In genomic region chr2:168871767-168872511, GRCm38 (mm10) we compare ENCODE assay signal across 9 mouse cellular contexts.
A peak's percentile ranks its signal among the peaks of the same experiment; 100 is the strongest.
DNase-seq lines count a peak whose midpoint lies in the region; ATAC-seq and TF ChIP-seq lines count a peak whose summit lies in the region.
"Had no signal": no experiment of that assay in that cellular context is flagged by ENCODE, and none has a peak within 500 bp of the region (broad histone marks: within the 10 kb centered on the region; RNA-seq: fewer than 3 reads in every experiment).

No protein-coding gene starts in this region.

- H3K27ac ChIP-seq in heart, embryonic 12.5 days (ENCODE audit: poor library complexity, severe bottlenecking) = no peak overlapping the region
- peak overlapping the region; percentile 83 for H3K27ac ChIP-seq in embryonic facial prominence, embryonic 10.5 days (replicated peaks)
- H3K27ac ChIP-seq in intestine, embryonic 14.5 days (ENCODE audit: low read depth) = peak overlapping the region; percentile 44; the same call in 1 of the 2 replicates
- H3K27ac ChIP-seq in midbrain, postnatal 0 days (ENCODE audit: low read depth, low read length) = no peak overlapping the region

- peak overlapping the region; percentile 27 for H3K4me2 ChIP-seq in heart, embryonic 12.5 days
- peak overlapping the region; percentile 36 for H3K4me2 ChIP-seq in intestine, embryonic 14.5 days (ENCODE audit: low read length)
- H3K4me2 ChIP-seq in midbrain, postnatal 0 days (ENCODE audit: low read depth, low read length, poor library complexity, severe bottlenecking) = peak overlapping the region; percentile 44

- no peaks in the 10 kb centered on the region for H3K36me3 ChIP-seq in heart, embryonic 12.5 days
- no peaks in the 10 kb centered on the region for H3K36me3 ChIP-seq in embryonic facial prominence, embryonic 10.5 days (replicated peaks)
- no peaks in the 10 kb centered on the region for H3K36me3 ChIP-seq in intestine, embryonic 14.5 days (ENCODE audit: control insufficient read depth, insufficient read depth, low read length)
- no peaks in the 10 kb centered on the region for H3K36me3 ChIP-seq in midbrain, postnatal 0 days (ENCODE audit: insufficient read depth, low read length)

- no peak overlapping the region for H3K9ac ChIP-seq in heart, embryonic 12.5 days
- H3K9ac ChIP-seq in intestine, embryonic 14.5 days (ENCODE audit: low read length) = no peak overlapping the region
- H3K9ac ChIP-seq in midbrain, postnatal 0 days (replicated peaks; ENCODE audit: low read length, poor library complexity, severe bottlenecking) = no peak overlapping the region

- WGBS in heart, embryonic 12.5 days = 57% methylated on average over 22 of the region's 22 CpGs
- WGBS in embryonic facial prominence, embryonic 10.5 days = 11% methylated on average over 22 of the region's 22 CpGs
- WGBS in intestine, embryonic 14.5 days = 21% methylated on average over 22 of the region's 22 CpGs
- WGBS in midbrain, postnatal 0 days = 25% methylated on average over 22 of the region's 22 CpGs

- no peaks in the 10 kb centered on the region for H3K4me1 ChIP-seq in heart, embryonic 12.5 days (replicated peaks)
- H3K4me1 ChIP-seq in embryonic facial prominence, embryonic 10.5 days = peaks cover 46% of the 10 kb centered on the region
- peaks cover 21% of the 10 kb centered on the region for H3K4me1 ChIP-seq in intestine, embryonic 14.5 days (replicated peaks; ENCODE audit: control insufficient read depth, insufficient read depth, low read length)
- no peaks in the 10 kb centered on the region for H3K4me1 ChIP-seq in midbrain, postnatal 0 days (ENCODE audit: insufficient read depth, low read length)

- no peak overlapping the region for H3K4me3 ChIP-seq in heart, embryonic 12.5 days
- peak overlapping the region; percentile 45 for H3K4me3 ChIP-seq in embryonic facial prominence, embryonic 10.5 days
- no peak overlapping the region for H3K4me3 ChIP-seq in intestine, embryonic 14.5 days (ENCODE audit: low read depth, low read length)
- H3K4me3 ChIP-seq in midbrain, postnatal 0 days (ENCODE audit: low read depth, low read length) = no peak overlapping the region

- H3K27me3 ChIP-seq in heart, embryonic 12.5 days (replicated peaks) = no peaks in the 10 kb centered on the region
- no peaks in the 10 kb centered on the region for H3K27me3 ChIP-seq in embryonic facial prominence, embryonic 10.5 days (replicated peaks; ENCODE audit: low read depth, poor library complexity, severe bottlenecking)
- no peaks in the 10 kb centered on the region for H3K27me3 ChIP-seq in intestine, embryonic 14.5 days (replicated peaks; ENCODE audit: control insufficient read depth, insufficient read depth, low read length)
- H3K27me3 ChIP-seq in midbrain, postnatal 0 days (ENCODE audit: insufficient read depth, low read length) = no peaks in the 10 kb centered on the region

- no peak for DNase-seq in heart, adult 18-20 months
- DNase-seq in embryonic facial prominence, embryonic 10.5 days (ENCODE audit: low spot score) = peak; percentile 78
- DNase-seq in intestine, embryonic 14.5 days (ENCODE audit: low spot score) = peak; percentile 63
- no peak for DNase-seq in midbrain, postnatal 0 days (ENCODE audit: low spot score)
- no peak for DNase-seq in urinary bladder, adult 2 months (ENCODE audit: low spot score)
- no peak for DNase-seq in gastrocnemius, postnatal 10 days
- DNase-seq: adrenal gland, postnatal 25 days had no signal

- H3K9me3 ChIP-seq in heart, embryonic 12.5 days (replicated peaks) = no peaks in the 10 kb centered on the region
- no peaks in the 10 kb centered on the region for H3K9me3 ChIP-seq in embryonic facial prominence, embryonic 10.5 days
- H3K9me3 ChIP-seq in intestine, embryonic 14.5 days (ENCODE audit: control insufficient read depth, low read length) = no peaks in the 10 kb centered on the region
- no peaks in the 10 kb centered on the region for H3K9me3 ChIP-seq in midbrain, postnatal 0 days (ENCODE audit: low read length)

- no peak for TF ChIP-seq CTCF in midbrain, postnatal 0 days (IDR thresholded peaks at IDR 0.05)

- ATAC-seq in heart, embryonic 12.5 days (ENCODE audit: insufficient number of reproducible peaks, low FRiP score) = no peak
- ATAC-seq in intestine, embryonic 14.5 days (replicated peaks; ENCODE audit: low FRiP score, low TSS enrichment, low read depth) = no peak
- no peak for ATAC-seq in midbrain, postnatal 0 days (ENCODE audit: low FRiP score)
- ATAC-seq in cerebellum, adult (ENCODE audit: insufficient number of reproducible peaks, low FRiP score, low TSS enrichment) = no peak

Comparison
In these comparisons a context has a peak if more than half of its experiments do, and no peak if none do; other contexts are left out.
1. H3K27ac ChIP-seq: peak in embryonic facial prominence, embryonic 10.5 days (single experiment) and intestine, embryonic 14.5 days (single experiment); none in heart, embryonic 12.5 days (single experiment) and midbrain, postnatal 0 days (single experiment).
2. DNase-seq: peak in embryonic facial prominence, embryonic 10.5 days (single experiment) and intestine, embryonic 14.5 days (single experiment); none in heart, adult 18-20 months (0 of 2), midbrain, postnatal 0 days (single experiment), urinary bladder, adult 2 months (single experiment) and gastrocnemius, postnatal 10 days (single experiment).
3. Peak in every context shown above with its lines, with median percentiles within 50 percentile points of each other: H3K4me2 ChIP-seq.